9 mouse cellular contexts compared by ENCODE assay signal in the genomic region with DNA sequence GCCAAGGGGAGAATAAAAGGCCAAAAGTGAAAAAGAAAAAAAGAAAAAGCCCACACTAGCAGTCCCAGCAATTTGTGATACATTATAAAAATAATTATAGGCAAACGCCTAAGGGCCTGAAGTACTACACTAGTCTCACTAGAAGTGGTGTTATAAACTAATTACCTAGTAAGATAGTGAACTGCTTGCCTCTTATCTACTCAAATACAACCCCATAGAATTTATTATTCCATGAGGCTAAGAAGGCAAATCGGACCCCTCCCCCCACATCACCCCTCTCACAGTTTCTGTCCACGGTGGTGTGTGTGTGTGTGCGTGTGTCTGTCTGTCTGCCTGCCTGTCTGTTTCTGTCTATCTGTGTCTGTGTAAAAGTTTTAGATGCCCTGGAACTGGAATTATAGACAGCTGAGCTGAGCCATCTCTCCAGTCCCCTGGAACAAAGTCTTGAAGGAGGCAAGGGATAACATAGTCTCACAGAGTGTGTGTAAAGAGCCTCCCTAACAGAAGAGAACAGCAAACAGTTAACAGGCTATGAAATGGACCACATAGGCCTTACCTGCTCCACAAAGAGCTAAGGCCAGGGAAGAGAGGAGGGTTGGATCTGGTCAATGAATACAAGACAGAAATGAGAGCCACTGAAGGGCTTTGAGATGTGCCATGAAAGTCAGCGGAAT. TPM values are rescaled to one million over a fixed set of nuclear protein-coding genes. Genes with fewer than 3 reads are reported as not detected.
DNase-seq lines count a peak whose midpoint lies in the region; ATAC-seq and TF ChIP-seq lines count a peak whose summit lies in the region.
"Had no signal": no experiment of that assay in that cellular context is flagged by ENCODE, and none has a peak within 500 bp of the region (broad histone marks: within the 10 kb centered on the region; RNA-seq: fewer than 3 reads in every experiment).

No protein-coding gene starts in this region.

- H3K4me1 ChIP-seq in heart, adult 2 months (ENCODE audit: control insufficient read depth, insufficient read depth, low read length) = no peaks in the 10 kb centered on the region
- no peaks in the 10 kb centered on the region; the same call in 1 of the 2 replicates for H3K4me1 ChIP-seq in forebrain, embryonic 14.5 days (ENCODE audit: control insufficient read depth, insufficient read depth, low read length)
- H3K4me1 ChIP-seq in liver, embryonic 14.5 days (replicated peaks; ENCODE audit: control insufficient read depth in 2 of 2, insufficient read depth in 2 of 2, low read length in 1 of 2) = peaks cover 0 to 4% of the 10 kb centered on the region in 2 experiments; a peak in 2 of 4 replicates

- peak overlapping the region; percentile 41; the same call in 1 of the 2 replicates for H3K4me3 ChIP-seq in heart, adult 2 months
- peak overlapping the region; percentile 21 for H3K4me3 ChIP-seq in C2C12 (ENCODE audit: insufficient read depth, poor library complexity, severe bottlenecking)
- H3K4me3 ChIP-seq in forebrain, embryonic 14.5 days (ENCODE audit: low read depth, low read length) = peak overlapping the region; percentile 33; the same call in 1 of the 2 replicates
- H3K4me3 ChIP-seq in liver, embryonic 14.5 days (ENCODE audit: insufficient read depth in 1 of 2, low read depth in 2 of 2, low read length in 2 of 2) = peak overlapping the region in 1 of 2 experiments; percentile 58; a peak in 2 of 4 replicates

- no peaks in the 10 kb centered on the region for H3K79me2 ChIP-seq in heart, adult 2 months (replicated peaks; ENCODE audit: control insufficient read depth, insufficient read depth, low read length)
- no peaks in the 10 kb centered on the region for H3K79me2 ChIP-seq in C2C12 (ENCODE audit: control insufficient read depth, insufficient read depth)

- peaks cover 1% of the 10 kb centered on the region for H3K79me3 ChIP-seq in C2C12 (ENCODE audit: low read depth)

- no peaks in the 10 kb centered on the region for H3K27me3 ChIP-seq in heart, adult 2 months (ENCODE audit: control insufficient read depth, insufficient read depth, low read length)
- H3K27me3 ChIP-seq in C2C12 (ENCODE audit: control insufficient read depth, insufficient read depth, insufficient read length) = no peaks in the 10 kb centered on the region
- H3K27me3 ChIP-seq in forebrain, embryonic 14.5 days (replicated peaks; ENCODE audit: control insufficient read depth, insufficient read depth, low read length) = no peaks in the 10 kb centered on the region
- no peaks in the 10 kb centered on the region for H3K27me3 ChIP-seq in liver, embryonic 14.5 days (ENCODE audit: control insufficient read depth, insufficient read depth, low read length)
- H3K27me3 ChIP-seq: Patski had no signal

- H3K4me2 ChIP-seq in forebrain, embryonic 14.5 days (ENCODE audit: low read length) = peak overlapping the region; percentile 45
- peak overlapping the region; percentile 58 for H3K4me2 ChIP-seq in liver, embryonic 14.5 days (ENCODE audit: low read depth)

- WGBS in heart, adult 2 months = 46% methylated on average over 5 of the region's 5 CpGs
- 61% methylated on average over 5 of the region's 5 CpGs for WGBS in forebrain, embryonic 14.5 days
- 42% methylated on average over 5 of the region's 5 CpGs for WGBS in liver, embryonic 14.5 days (ENCODE audit: insufficient replicate concordance)

- H3K9me3 ChIP-seq in forebrain, embryonic 14.5 days (replicated peaks; ENCODE audit: control insufficient read depth, low read length) = no peaks in the 10 kb centered on the region
- no peaks in the 10 kb centered on the region for H3K9me3 ChIP-seq in liver, embryonic 14.5 days (ENCODE audit: control insufficient read depth, low read length)

- H3K36me3 ChIP-seq in heart, adult 2 months (ENCODE audit: control insufficient read depth, insufficient read depth, low read length) = no peaks in the 10 kb centered on the region
- H3K36me3 ChIP-seq in C2C12 (ENCODE audit: control insufficient read depth, insufficient read depth) = no peaks in the 10 kb centered on the region
- H3K36me3 ChIP-seq in forebrain, embryonic 14.5 days (ENCODE audit: control insufficient read depth, insufficient read depth, low read length) = no peaks in the 10 kb centered on the region
- H3K36me3 ChIP-seq in liver, embryonic 14.5 days (replicated peaks; ENCODE audit: control insufficient read depth, insufficient read depth, low read depth) = no peaks in the 10 kb centered on the region

- H3K9ac ChIP-seq in heart, adult 2 months (ENCODE audit: low read depth, low read length) = no peak overlapping the region
- peak overlapping the region; percentile 13; the same call in 1 of the 2 replicates for H3K9ac ChIP-seq in forebrain, embryonic 14.5 days (ENCODE audit: low read length)
- no peak overlapping the region for H3K9ac ChIP-seq in liver, embryonic 14.5 days (replicated peaks)

- peak overlapping the region; percentile 30 for H3ac ChIP-seq in C2C12 (ENCODE audit: control insufficient read depth, insufficient read length, low read depth)

- H3K27ac ChIP-seq in heart, adult 2 months = peak overlapping the region; percentile 67
- no peak overlapping the region for H3K27ac ChIP-seq in forebrain, embryonic 14.5 days (ENCODE audit: low read depth, low read length)
- H3K27ac ChIP-seq in liver, embryonic 14.5 days = no peak overlapping the region

- ATAC-seq in forebrain, embryonic 14.5 days = peak; percentile 63
- no peak for ATAC-seq in liver, embryonic 14.5 days (ENCODE audit: insufficient read depth)

- TF ChIP-seq CTCF in heart, adult 2 months (IDR thresholded peaks at IDR 0.05) = no peak
- no peak for TF ChIP-seq CTCF in C2C12 (IDR thresholded peaks at IDR 0.05; ENCODE audit: control insufficient read depth, insufficient read depth, insufficient read length)
- TF ChIP-seq CTCF in liver, embryonic 14.5 days (IDR thresholded peaks at IDR 0.05; ENCODE audit: low read depth) = no peak

- TF ChIP-seq POLR2A in heart, adult 2 months (IDR thresholded peaks at IDR 0.05; ENCODE audit: insufficient read depth, low read depth, low read length) = no peak

- no peak for DNase-seq in heart, adult 2 months
- no peak for DNase-seq in heart, adult 11 months
- no peak for DNase-seq in forebrain, embryonic 14.5 days (ENCODE audit: low spot score)
- DNase-seq in liver, embryonic 14.5 days (ENCODE audit: low read depth in 3 of 3, low spot score in 3 of 3) = no peak
- DNase-seq in urinary bladder, postnatal 25 days (ENCODE audit: low spot score) = no peak
- DNase-seq in lung, postnatal 25 days (ENCODE audit: low spot score) = no peak
- DNase-seq in layer of hippocampus, adult 8-10 months (ENCODE audit: low spot score in 2 of 2) = no peak

- intact Hi-C loops in heart, adult 2 months (cut with DNase I) = no loop called here

- no peak for TF ChIP-seq EP300 in heart, adult 2 months (IDR thresholded peaks at IDR 0.05; ENCODE audit: insufficient read depth, low read depth, low read length)
- no peak for TF ChIP-seq EP300 in liver, embryonic 14.5 days (IDR thresholded peaks at IDR 0.05; ENCODE audit: low read depth)

TF ChIP-seq in C2C12, 6 proteins besides CTCF, POLR2A, EP300 and RAD21:
- TF ChIP-seq FOSL1 (IDR thresholded peaks at IDR 0.05; ENCODE audit: insufficient read depth, low read length, poor library complexity, severe bottlenecking) (no peak), MAX (IDR thresholded peaks at IDR 0.05) (no peak), USF1 (IDR thresholded peaks at IDR 0.05; ENCODE audit: low read depth) (no peak), CEBPB (IDR thresholded peaks at IDR 0.05; ENCODE audit: low read depth) (no peak), MYOD1 (IDR thresholded peaks at IDR 0.05; ENCODE audit: control insufficient read depth, insufficient read length, low read depth) (no peak), MYOG (IDR thresholded peaks at IDR 0.05; ENCODE audit: control insufficient read depth, extremely low read depth, insufficient read length) (no peak)

RNA-seq across cellular contexts. Expression of gene Epb41l1, which starts 27.4 kb away (rescaled TPM):
- 1 to 10 TPM; 7.3 to 8.2 TPM for total RNA-seq in heart, adult 2 months (2021)
- 7.6 and 7.8 TPM in 2 replicates for polyA plus RNA-seq in heart, adult 2 months (2012; rRNA removed)
- polyA plus RNA-seq in C2C12 (2012; fragmentation: generic; extraction: Trizol) = 37.8 TPM
- 9.6 and 11.2 TPM in 2 replicates for polyA plus RNA-seq in forebrain, embryonic 14.5 days (2014; fragmentation: Nextera tagmentation; extraction: Ambion mirVana)
- 2.5 and 2.7 TPM in 2 replicates for polyA plus RNA-seq in liver, embryonic 14.5 days (2012; rRNA removed)
- 0.46 and 0.58 TPM in 2 replicates for polyA plus RNA-seq in liver, embryonic 14.5 days (2014; fragmentation: Nextera tagmentation; extraction: Ambion mirVana)
- 100 to 1,000 TPM; 322 to 352 (median 336) TPM for total RNA-seq in layer of hippocampus, adult 8-10 months (2022)
